Mouse (Mus musculus) hindbrain, embryonic 15.5 days (tissue): ENCODE measurements around the gene P3h3. TPM values are rescaled to one million over a fixed set of nuclear protein-coding genes. Genes with fewer than 3 reads are reported as not detected.
"Not testable (repeated sequence)": the region's sequence is repeated elsewhere in the genome, so short reads cannot be mapped to it uniquely, and the experiment has no call there.

ENCODE experiments used
- ATAC-seq: fragments of 200-750 bp; cut with Nextera tagmentation; 2 replicates; pipeline ENCODE4 v1.8.0; 2017; ENCODE audit warnings: low read depth, moderate number of reproducible peaks, moderate TSS enrichment; ENCODE audit not compliant: low FRiP score
- H3K27ac ChIP-seq: fragments of 300-500 bp; sonication (generic); replicated peaks from 2 replicates; pipeline ENCODE4 v1.5.1; 2015; ENCODE audit warnings: mild to moderate bottlenecking, inconsistent platforms
- H3K27me3 ChIP-seq: fragments of 300-500 bp; sonication (generic); 2 replicates; pipeline ENCODE4 v1.6.1; 2015; ENCODE audit warnings: control low read depth, inconsistent platforms
- H3K36me3 ChIP-seq: fragments of 300-500 bp; sonication (generic); 2 replicates; pipeline ENCODE4 v1.6.1; 2015; ENCODE audit warnings: control low read depth, inconsistent platforms
- H3K4me1 ChIP-seq: fragments of 300-500 bp; sonication (generic); replicated peaks from 2 replicates; pipeline ENCODE4 v1.6.1; 2015; ENCODE audit warnings: control low read depth, inconsistent platforms
- H3K4me2 ChIP-seq: fragments of 300-500 bp; sonication (generic); 2 replicates; pipeline ENCODE4 v1.6.1; 2015; ENCODE audit warnings: moderate library complexity, mild to moderate bottlenecking, inconsistent platforms
- H3K4me3 ChIP-seq: fragments of 300-500 bp; sonication (generic); 2 replicates; pipeline ENCODE4 v1.5.1; 2015; ENCODE audit warnings: mild to moderate bottlenecking, inconsistent platforms
- H3K9ac ChIP-seq: fragments of 300-500 bp; sonication (generic); 2 replicates; pipeline ENCODE4 v1.6.1; 2015; ENCODE audit warnings: inconsistent platforms
- H3K9me3 ChIP-seq: fragments of 300-500 bp; sonication (generic); 2 replicates; pipeline ENCODE4 v1.6.1; 2016; ENCODE audit warnings: control low read depth, inconsistent platforms
- WGBS: fragments of 180-500 bp; shearing (Covaris S2); methylation state at CpG from one replicate; pipeline ENCODE4 v1.1.7; 2015; 5-methylcytosine and 5-hydroxymethylcytosine counted together
- polyA plus RNA-seq: library from polyadenylated mRNA; unstranded; fragments of >200 nt; fragmentation: Nextera tagmentation; extraction: Ambion mirVana; gene quantifications from 2 replicates; pipeline ENCODE4 v1.2.1, GENCODE M21; 2015

The P3h3 gene
- 17.1 and 18.7 TPM in 2 replicates for polyA plus RNA-seq

GRCm38 (mm10) chr6:124856916-124857839, at the start of gene P3h3:
P3h3 (minus strand) TSS chr6:124857752.
- peaks cover 67% of the 10 kb centered on the region for H3K4me1 ChIP-seq
- peak within 1 kb of the TSS; percentile 91 for H3K9ac ChIP-seq
- H3K9me3 ChIP-seq, result no peaks in the 10 kb centered on the region
- peak; percentile 88 for ATAC-seq
- H3K4me2 ChIP-seq, result peak within 1 kb of the TSS; percentile 89
- H3K27me3 ChIP-seq, result no peaks in the 10 kb centered on the region
- H3K4me3 ChIP-seq, result peak within 1 kb of the TSS; percentile 65
- peak within 1 kb of the TSS; percentile 97 for H3K27ac ChIP-seq
- WGBS, result under 1% methylated on average over 74 of the region's 86 CpGs
- peaks cover 7% of the 10 kb centered on the region for H3K36me3 ChIP-seq

DNA sequence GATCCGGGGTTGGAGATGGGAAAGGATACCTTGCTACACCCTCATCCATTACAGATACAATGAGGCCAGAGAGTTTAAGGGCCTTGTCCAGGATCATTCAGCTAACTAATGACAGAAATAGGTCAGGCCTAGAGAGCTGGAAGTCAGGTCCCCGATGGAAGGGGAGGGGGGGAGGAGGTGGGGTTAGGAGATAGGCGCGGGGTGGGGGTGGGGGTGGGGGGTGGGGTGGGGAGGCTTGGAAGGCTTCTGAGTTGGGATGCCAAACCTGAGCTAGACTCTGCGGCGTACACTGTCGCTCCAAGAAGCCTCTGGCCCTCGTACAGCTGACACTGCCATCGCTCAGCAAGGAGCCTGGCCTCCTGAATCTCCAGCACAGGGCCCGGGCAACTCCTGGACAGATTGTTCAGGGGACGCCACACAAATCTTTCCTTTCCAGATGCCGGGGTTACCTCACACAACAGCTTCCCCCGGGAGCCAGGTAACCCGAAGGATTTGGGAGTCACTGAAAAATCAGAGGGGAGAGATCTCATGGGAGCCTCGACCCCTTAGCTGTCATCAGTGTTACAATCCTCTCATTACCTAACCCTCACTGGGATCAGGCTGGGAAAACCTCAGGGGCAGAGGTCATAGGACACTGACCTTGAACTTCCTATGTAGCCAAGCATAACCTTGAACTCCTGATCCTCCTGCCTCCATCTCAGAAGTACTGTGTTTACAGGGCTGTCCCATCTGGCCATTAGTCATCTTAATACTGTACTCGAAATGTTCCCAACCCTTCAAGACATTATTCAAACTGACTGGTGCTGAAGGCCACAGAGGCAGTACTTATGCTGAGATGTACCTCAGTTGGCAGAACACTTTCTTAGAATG, 47.7 kb upstream of the P3h3 start:
- WGBS, result 25% methylated on average over 16 of the region's 16 CpGs
- Histone ChIP-seq H3K27ac (peak overlapping the region; percentile 97), H3K4me2 (peak overlapping the region; percentile 69), H3K27me3 (no peaks in the 10 kb centered on the region), H3K4me3 (peak overlapping the region; percentile 39; the same call in 1 of the 2 replicates), H3K9ac (peak overlapping the region; percentile 47; the same call in 1 of the 2 replicates), H3K4me1 (peaks cover 28% of the 10 kb centered on the region), H3K36me3 (no peaks in the 10 kb centered on the region), H3K9me3 (no peaks in the 10 kb centered on the region)
- no peak for ATAC-seq

DNA sequence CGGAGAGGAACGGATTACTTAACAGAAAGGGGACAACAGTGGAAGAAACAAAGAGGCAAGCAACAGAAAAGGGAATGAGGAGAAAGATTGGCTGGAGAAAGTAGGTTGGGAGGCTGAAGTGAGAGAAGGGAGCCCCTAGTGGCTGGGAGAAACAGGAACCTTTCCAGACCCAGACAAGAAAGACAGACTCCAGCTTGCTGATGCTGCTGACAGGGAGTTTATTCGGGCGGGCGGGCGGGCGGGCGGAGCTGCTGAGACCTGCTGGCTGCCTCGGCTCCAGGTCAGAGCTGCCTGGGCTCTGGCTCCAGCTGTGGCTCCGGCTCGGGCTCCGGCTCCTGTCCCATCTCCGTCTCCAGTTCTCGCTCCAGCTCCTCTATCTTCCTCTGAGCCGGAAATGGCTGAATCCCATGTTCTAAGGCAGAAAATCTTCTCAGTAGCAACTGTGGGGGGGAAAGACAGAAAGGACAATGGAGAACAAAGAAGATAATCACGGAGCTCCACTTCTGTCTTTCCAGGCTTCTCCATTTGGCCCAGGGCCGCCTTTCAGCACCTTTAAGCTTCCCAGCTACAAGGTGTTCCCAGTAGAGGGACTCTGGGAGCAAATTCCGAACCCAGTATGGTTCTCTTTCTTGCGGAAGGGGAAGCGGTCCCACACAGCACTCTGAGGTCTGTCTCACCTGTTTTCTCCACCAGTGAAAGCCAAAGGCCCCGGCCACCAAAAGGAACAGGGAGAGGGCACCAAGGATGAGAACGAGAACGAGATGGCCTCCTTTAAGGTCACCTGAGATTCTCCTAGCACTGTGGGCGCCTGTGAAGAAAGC, 46.8 kb upstream of the P3h3 start:
- Histone ChIP-seq H3K4me2 (peak overlapping the region; percentile 69), H3K4me1 (peaks cover 21% of the 10 kb centered on the region)

DNA sequence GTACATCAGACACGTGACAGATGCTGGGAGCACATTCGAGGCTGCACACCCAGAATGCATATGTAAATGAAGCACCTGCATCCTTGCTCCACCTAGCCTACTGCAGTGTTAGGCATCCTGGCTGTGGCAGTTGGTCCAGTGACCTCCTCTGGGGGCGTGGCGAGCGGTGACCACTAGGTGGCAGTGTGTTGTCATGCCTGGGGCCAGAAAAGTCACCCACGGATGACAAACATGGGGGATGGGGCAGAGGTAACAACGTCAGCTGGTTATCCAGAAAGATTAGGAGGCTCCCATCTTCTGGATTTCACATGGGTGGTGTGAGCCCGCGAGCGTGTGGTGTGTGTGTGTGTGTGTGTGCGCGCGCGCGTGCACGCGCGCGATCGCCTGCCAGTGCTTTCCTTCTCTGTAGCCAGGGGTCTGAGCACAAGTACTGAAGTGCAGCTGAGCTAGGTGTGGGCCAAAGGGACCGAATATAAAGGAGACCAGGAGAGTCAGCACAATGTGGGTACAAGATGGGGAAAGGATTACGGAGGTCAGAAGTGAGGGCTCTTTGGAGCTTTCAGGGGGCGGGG, 46.1 kb upstream of the P3h3 start:
- Histone ChIP-seq H3K27me3 (no peaks in the 10 kb centered on the region), H3K36me3 (no peaks in the 10 kb centered on the region)
- WGBS, result 0% methylated on average over 23 of the region's 23 CpGs

More for the DNA sequence above, 46.8 kb upstream of the P3h3 start:
- 9% methylated on average over 22 of the region's 24 CpGs for WGBS
- Histone ChIP-seq H3K36me3 (no peaks in the 10 kb centered on the region), H3K9me3 (no peaks in the 10 kb centered on the region), H3K4me3 (peak overlapping the region; percentile 39), H3K9ac (peak overlapping the region; percentile 54), H3K27me3 (no peaks in the 10 kb centered on the region), H3K27ac (peak overlapping the region; percentile 97)
- peak; percentile 65 for ATAC-seq

DNA sequence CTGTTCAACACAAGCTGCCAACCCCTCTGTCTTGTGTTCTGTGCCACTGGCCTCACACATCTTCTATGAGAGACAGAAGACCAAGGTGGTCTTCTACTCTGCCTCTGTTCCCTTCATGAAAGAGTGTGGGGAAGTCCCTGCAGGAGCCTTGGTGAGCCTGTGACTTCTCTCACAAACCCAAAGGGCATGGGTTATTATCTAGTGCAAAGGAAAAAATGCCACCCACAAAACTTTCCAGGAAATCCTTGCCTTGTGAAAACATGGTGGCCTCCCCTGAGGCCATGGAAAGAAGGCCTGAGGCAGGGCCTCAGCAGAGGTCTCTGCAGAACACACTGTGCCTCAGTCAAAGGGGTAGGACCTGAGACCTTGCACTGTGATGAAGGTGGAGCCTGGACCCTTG, 44.3 kb upstream of the P3h3 start:
- ATAC-seq, result no peak
- H3K9ac ChIP-seq, result no peak overlapping the region
- H3K4me2 ChIP-seq, result no peak overlapping the region
- H3K4me3 ChIP-seq, result no peak overlapping the region
- H3K36me3 ChIP-seq, result no peaks in the 10 kb centered on the region
- H3K27ac ChIP-seq, result no peak overlapping the region
- no peaks in the 10 kb centered on the region for H3K9me3 ChIP-seq
- peaks cover 21% of the 10 kb centered on the region for H3K4me1 ChIP-seq
- H3K27me3 ChIP-seq, result no peaks in the 10 kb centered on the region

More for the DNA sequence above, 46.1 kb upstream of the P3h3 start:
- peak overlapping the region; percentile 97 for H3K27ac ChIP-seq
- H3K4me2 ChIP-seq, result peak overlapping the region; percentile 69
- no peaks in the 10 kb centered on the region for H3K9me3 ChIP-seq
- H3K9ac ChIP-seq, result peak overlapping the region; percentile 54
- H3K4me1 ChIP-seq, result peaks cover 21% of the 10 kb centered on the region
- ATAC-seq, result peak; percentile 84
- H3K4me3 ChIP-seq, result peak overlapping the region; percentile 39

- H3K4me3 ChIP-seq, result no peak overlapping the region
- WGBS, result 44% methylated on average over 10 of the region's 10 CpGs
- no peaks in the 10 kb centered on the region for H3K9me3 ChIP-seq
- no peak overlapping the region for H3K4me2 ChIP-seq
- peaks cover 21% of the 10 kb centered on the region for H3K4me1 ChIP-seq
- no peak for ATAC-seq
- H3K27ac ChIP-seq, result no peak overlapping the region
- no peaks in the 10 kb centered on the region for H3K36me3 ChIP-seq
- no peaks in the 10 kb centered on the region for H3K27me3 ChIP-seq
- no peak overlapping the region for H3K9ac ChIP-seq
Observed at GRCm38 (mm10) chr6:124900801-124901480, 43.4 kb upstream of the P3h3 start.

DNA sequence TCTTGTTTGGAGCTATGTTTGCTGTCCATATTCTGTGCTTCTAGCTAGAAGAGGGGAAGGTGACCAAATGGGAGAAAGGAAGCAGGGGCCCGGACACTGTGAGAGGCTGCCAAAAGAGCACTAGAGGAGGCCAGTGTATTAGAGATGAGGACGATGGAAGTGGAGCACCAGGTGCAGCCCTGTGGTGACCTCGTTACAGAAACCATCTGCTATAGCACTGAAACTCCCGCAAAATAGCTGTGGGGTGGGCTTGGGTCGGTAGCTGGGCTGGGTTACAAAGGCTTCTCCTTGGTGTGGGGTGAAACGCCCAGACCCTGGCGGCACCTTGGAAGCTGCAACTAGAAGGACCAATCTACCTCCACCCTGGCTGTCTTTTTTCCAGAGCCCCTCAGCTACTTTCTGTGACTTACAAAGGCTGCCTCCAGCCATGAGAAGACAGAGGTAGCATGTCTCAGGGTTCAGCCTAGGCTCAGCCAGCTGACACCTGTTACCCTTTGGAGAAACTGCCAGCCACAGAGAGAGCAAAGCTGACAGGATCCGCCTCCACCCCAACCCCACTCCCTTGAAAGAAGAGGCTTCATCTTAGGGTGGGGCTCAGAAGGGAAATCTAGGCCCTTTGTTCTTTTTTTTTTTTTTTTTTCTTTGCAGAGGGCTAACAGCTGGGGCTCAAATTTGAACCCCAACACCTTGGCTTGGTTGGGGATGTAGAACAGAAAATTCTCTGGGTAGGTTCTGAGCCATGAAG, 42.7 kb upstream of the P3h3 start:
- Histone ChIP-seq H3K9me3 (no peaks in the 10 kb centered on the region), H3K4me2 (no peak overlapping the region), H3K4me3 (no peak overlapping the region), H3K27me3 (no peaks in the 10 kb centered on the region), H3K4me1 (peaks cover 19% of the 10 kb centered on the region), H3K36me3 (no peaks in the 10 kb centered on the region), H3K9ac (no peak overlapping the region), H3K27ac (no peak overlapping the region)
- 51% methylated on average over 8 of the region's 8 CpGs for WGBS
- no peak for ATAC-seq

DNA sequence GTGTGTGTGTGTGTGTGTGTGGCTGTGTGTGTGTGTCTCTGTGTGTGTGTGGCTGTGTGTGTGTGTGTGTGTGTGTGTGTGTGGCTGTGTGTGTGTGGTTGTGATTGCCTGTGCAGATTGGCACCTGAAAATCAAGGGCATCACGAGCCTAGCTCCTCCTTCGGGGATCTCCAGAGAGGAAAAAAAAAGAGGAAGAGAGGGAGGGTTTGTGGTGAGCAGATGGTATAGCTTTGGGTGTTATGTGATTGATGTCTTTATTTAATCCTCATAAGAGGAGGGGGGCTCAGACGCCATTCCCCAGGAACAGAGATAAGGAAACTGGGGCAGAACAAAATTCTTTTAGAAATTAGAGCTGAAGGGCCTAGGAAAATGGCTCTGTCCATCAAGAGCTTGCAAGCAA, 40.8 kb upstream of the P3h3 start:
- H3K9me3 ChIP-seq, result no peaks in the 10 kb centered on the region
- no peaks in the 10 kb centered on the region for H3K27me3 ChIP-seq
- ATAC-seq, result no peak
- no peak overlapping the region for H3K9ac ChIP-seq
- WGBS, result 30% methylated on average over 3 of the region's 3 CpGs
- no peaks in the 10 kb centered on the region for H3K36me3 ChIP-seq
- H3K4me1 ChIP-seq, result peaks cover 2% of the 10 kb centered on the region
- no peak overlapping the region for H3K4me2 ChIP-seq
- H3K27ac ChIP-seq, result no peak overlapping the region
- H3K4me3 ChIP-seq, result no peak overlapping the region

DNA sequence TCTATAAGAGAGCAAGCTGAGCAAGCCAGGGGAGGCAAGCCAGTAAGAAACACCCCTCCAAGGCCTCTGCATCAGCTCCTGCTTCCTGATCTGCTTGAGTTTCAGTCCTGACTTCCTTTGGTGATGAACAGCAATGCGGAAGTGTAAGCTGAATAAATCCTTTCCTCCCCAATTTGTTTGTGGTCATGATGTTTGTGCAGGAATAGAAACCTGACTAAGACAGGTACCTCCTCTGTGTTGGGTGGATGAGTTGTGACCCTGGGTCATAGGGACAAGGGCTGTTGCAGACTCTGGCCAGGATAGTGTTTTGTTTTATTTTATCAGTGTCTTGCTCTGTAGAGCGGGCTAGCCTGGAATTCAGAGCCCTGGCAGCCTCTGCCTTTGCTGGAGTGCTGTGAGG, 36.6 kb upstream of the P3h3 start:
- not testable (repeated sequence) for H3K27me3 ChIP-seq, H3K27ac ChIP-seq, ATAC-seq, H3K4me1 ChIP-seq, H3K4me3 ChIP-seq, H3K9me3 ChIP-seq, H3K9ac ChIP-seq, H3K36me3 ChIP-seq, H3K4me2 ChIP-seq
- 88% methylated on average over 2 of the region's 2 CpGs for WGBS

DNA sequence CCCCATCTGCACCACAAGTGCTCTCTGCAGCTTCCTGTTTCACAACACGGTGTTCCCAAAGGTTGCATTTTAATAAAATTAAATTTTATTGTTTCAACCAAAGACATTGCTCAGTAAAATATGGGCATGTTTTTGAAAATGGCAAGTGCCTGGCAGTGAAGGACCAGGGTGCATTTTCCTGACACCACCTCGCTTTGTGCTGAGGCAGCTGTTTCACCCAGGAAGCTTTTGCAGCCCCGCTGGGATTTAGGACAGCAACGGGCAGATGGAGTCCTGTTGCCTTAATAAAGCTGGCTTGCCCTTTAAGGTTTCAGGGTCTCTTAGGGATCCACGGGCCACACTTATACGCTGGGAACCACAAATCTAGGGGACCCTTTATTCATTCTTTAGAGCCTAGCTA, 33.4 kb upstream of the P3h3 start:
- Histone ChIP-seq H3K27ac (no peak overlapping the region), H3K4me2 (no peak overlapping the region), H3K9me3 (no peaks in the 10 kb centered on the region), H3K4me1 (no peaks in the 10 kb centered on the region), H3K4me3 (no peak overlapping the region), H3K36me3 (no peaks in the 10 kb centered on the region), H3K27me3 (no peaks in the 10 kb centered on the region), H3K9ac (no peak overlapping the region)
- no peak for ATAC-seq
- 64% methylated on average over 6 of the region's 6 CpGs for WGBS
